Mouse (Mus musculus): ENCODE measurements around the gene Gm43064. TPM values are rescaled to one million over a fixed set of nuclear protein-coding genes. Genes with fewer than 3 reads are reported as not detected.

Gm43064 gene
- total RNA-seq, 1 experiment = 0.76 TPM

GRCm38 (mm10) chr3:103773508-103773907 is 35.9 kb upstream of the Gm43064 start:
- no peaks in the 10 kb centered on the region for H3K9me3 ChIP-seq (ENCODE audit: control insufficient read depth, insufficient read depth, low read depth, low read length)
- DNase-seq (ENCODE audit: low read depth, low spot score) = no peak
- no peak overlapping the region for H3K27ac ChIP-seq (ENCODE audit: insufficient read depth, low read depth, low read length, poor library complexity, severe bottlenecking)
- no peak overlapping the region for H3K9ac ChIP-seq (ENCODE audit: insufficient read depth, low read depth, low read length, poor library complexity, severe bottlenecking)
- H3K36me3 ChIP-seq (ENCODE audit: control insufficient read depth, insufficient read depth, low read length, poor library complexity, severe bottlenecking) = peaks cover 2% of the 10 kb centered on the region; the same call in 1 of the 2 replicates
- peaks cover 4% of the 10 kb centered on the region in 2 experiments for H3K4me1 ChIP-seq (ENCODE audit: control insufficient read depth in 2 of 2, insufficient read depth in 2 of 2, low read length in 2 of 2, poor library complexity in 1 of 2)
- TF ChIP-seq ZNF384 (IDR thresholded peaks at IDR 0.05; ENCODE audit: low read depth, low read length) (no peak), CHD2 (IDR thresholded peaks at IDR 0.05; ENCODE audit: low read depth, low read length) (no peak), MAFK (IDR thresholded peaks at IDR 0.05; ENCODE audit: insufficient read depth, low read depth, low read length) (no peak), ZC3H11A (IDR thresholded peaks at IDR 0.05; ENCODE audit: borderline replicate concordance, low read depth, low read length) (no peak), HCFC1 (IDR thresholded peaks at IDR 0.05; ENCODE audit: borderline replicate concordance, insufficient read depth, low read length) (no peak)
- H3K4me3 ChIP-seq (ENCODE audit: insufficient read depth in 1 of 2, low read depth in 1 of 2, low read length in 2 of 2, poor library complexity in 1 of 2, severe bottlenecking in 1 of 2) = no peak overlapping the region
- in situ Hi-C loops (cut with MboI; ENCODE audit: low sequenced_read_pairs in 2 of 2, unreplicated experiment in 2 of 2) = no loop called here

- H3K36me3 ChIP-seq (ENCODE audit: control insufficient read depth, insufficient read depth, low read length, poor library complexity, severe bottlenecking) = peaks cover 2% of the 10 kb centered on the region; the same call in 1 of the 2 replicates
- TF ChIP-seq MAFK (IDR thresholded peaks at IDR 0.05; ENCODE audit: insufficient read depth, low read depth, low read length) = no peak
- TF ChIP-seq ZNF384 (IDR thresholded peaks at IDR 0.05; ENCODE audit: low read depth, low read length) = no peak
- TF ChIP-seq ZC3H11A (IDR thresholded peaks at IDR 0.05; ENCODE audit: borderline replicate concordance, low read depth, low read length) = no peak
- no peak for TF ChIP-seq HCFC1 (IDR thresholded peaks at IDR 0.05; ENCODE audit: borderline replicate concordance, insufficient read depth, low read length)
- no peak for TF ChIP-seq CHD2 (IDR thresholded peaks at IDR 0.05; ENCODE audit: low read depth, low read length)
- H3K9ac ChIP-seq (ENCODE audit: insufficient read depth, low read depth, low read length, poor library complexity, severe bottlenecking) = no peak overlapping the region; the same call in 1 of the 2 replicates
- in situ Hi-C loops (cut with MboI; ENCODE audit: low sequenced_read_pairs in 2 of 2, unreplicated experiment in 2 of 2) = no loop called here
- DNase-seq (ENCODE audit: low read depth, low spot score) = no peak
- no peak overlapping the region for H3K27ac ChIP-seq (ENCODE audit: insufficient read depth, low read depth, low read length, poor library complexity, severe bottlenecking)
- H3K4me3 ChIP-seq (ENCODE audit: insufficient read depth in 1 of 2, low read depth in 1 of 2, low read length in 2 of 2, poor library complexity in 1 of 2, severe bottlenecking in 1 of 2) = no peak overlapping the region
- peaks cover 4% of the 10 kb centered on the region in 2 experiments for H3K4me1 ChIP-seq (ENCODE audit: control insufficient read depth in 2 of 2, insufficient read depth in 2 of 2, low read length in 2 of 2, poor library complexity in 1 of 2)
- no peaks in the 10 kb centered on the region for H3K9me3 ChIP-seq (ENCODE audit: control insufficient read depth, insufficient read depth, low read depth, low read length)
Observed at GRCm38 (mm10) chr3:103774009-103774408, 35.4 kb upstream of the Gm43064 start.

GRCm38 (mm10) chr3:103777940-103778339 is 31.4 kb upstream of the Gm43064 start:
- no peak for TF ChIP-seq ZC3H11A (IDR thresholded peaks at IDR 0.05; ENCODE audit: borderline replicate concordance, low read depth, low read length)
- no peak for TF ChIP-seq CHD2 (IDR thresholded peaks at IDR 0.05; ENCODE audit: low read depth, low read length)
- no peak for TF ChIP-seq HCFC1 (IDR thresholded peaks at IDR 0.05; ENCODE audit: borderline replicate concordance, insufficient read depth, low read length)
- TF ChIP-seq MAFK (IDR thresholded peaks at IDR 0.05; ENCODE audit: insufficient read depth, low read depth, low read length) = no peak
- TF ChIP-seq ZNF384 (IDR thresholded peaks at IDR 0.05; ENCODE audit: low read depth, low read length) = no peak
- no peak overlapping the region for H3K9ac ChIP-seq (ENCODE audit: insufficient read depth, low read depth, low read length, poor library complexity, severe bottlenecking)
- in situ Hi-C loops (cut with MboI; ENCODE audit: low sequenced_read_pairs in 2 of 2, unreplicated experiment in 2 of 2) = no loop called here
- peaks cover 2% of the 10 kb centered on the region; the same call in 1 of the 2 replicates for H3K36me3 ChIP-seq (ENCODE audit: control insufficient read depth, insufficient read depth, low read length, poor library complexity, severe bottlenecking)
- no peak overlapping the region for H3K27ac ChIP-seq (ENCODE audit: insufficient read depth, low read depth, low read length, poor library complexity, severe bottlenecking)
- no peak for DNase-seq (ENCODE audit: low read depth, low spot score)
- H3K4me1 ChIP-seq (ENCODE audit: control insufficient read depth in 2 of 2, insufficient read depth in 2 of 2, low read length in 2 of 2, poor library complexity in 1 of 2) = peaks cover 0 to 2% of the 10 kb centered on the region in 2 experiments; a peak in 3 of 4 replicates
- H3K4me3 ChIP-seq (ENCODE audit: insufficient read depth in 1 of 2, low read depth in 1 of 2, low read length in 2 of 2, poor library complexity in 1 of 2, severe bottlenecking in 1 of 2) = no peak overlapping the region
- no peaks in the 10 kb centered on the region for H3K9me3 ChIP-seq (ENCODE audit: control insufficient read depth, insufficient read depth, low read depth, low read length)

DNA sequence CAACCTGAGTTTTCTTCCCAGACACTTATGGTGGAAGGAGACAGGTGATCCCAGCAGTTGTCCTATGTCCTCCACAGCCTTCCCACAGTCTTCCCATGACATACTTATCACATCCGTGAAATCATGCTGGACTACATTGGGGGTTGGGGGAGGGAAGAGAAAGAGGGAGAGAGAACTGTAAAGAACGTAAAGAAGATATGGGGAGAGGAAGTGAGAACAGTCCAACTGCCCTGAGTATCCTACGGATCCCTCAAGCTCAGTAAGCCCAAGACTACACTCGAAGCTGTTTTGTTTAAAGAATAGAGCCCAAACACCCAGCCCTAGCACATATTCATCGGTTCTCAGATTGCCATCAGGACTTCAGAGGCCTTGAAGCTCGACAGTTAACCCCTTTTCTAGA is 30.7 kb upstream of the Gm43064 start:
- TF ChIP-seq CHD2 (IDR thresholded peaks at IDR 0.05; ENCODE audit: low read depth, low read length) (no peak), MAFK (IDR thresholded peaks at IDR 0.05; ENCODE audit: insufficient read depth, low read depth, low read length) (no peak), ZNF384 (IDR thresholded peaks at IDR 0.05; ENCODE audit: low read depth, low read length) (no peak), HCFC1 (IDR thresholded peaks at IDR 0.05; ENCODE audit: borderline replicate concordance, insufficient read depth, low read length) (no peak), ZC3H11A (IDR thresholded peaks at IDR 0.05; ENCODE audit: borderline replicate concordance, low read depth, low read length) (no peak)
- H3K4me3 ChIP-seq (ENCODE audit: insufficient read depth in 1 of 2, low read depth in 1 of 2, low read length in 2 of 2, poor library complexity in 1 of 2, severe bottlenecking in 1 of 2) = no peak overlapping the region
- H3K4me1 ChIP-seq (ENCODE audit: control insufficient read depth in 2 of 2, insufficient read depth in 2 of 2, low read length in 2 of 2, poor library complexity in 1 of 2) = no peaks in the 10 kb centered on the region; a peak in 2 of 4 replicates
- H3K36me3 ChIP-seq (ENCODE audit: control insufficient read depth, insufficient read depth, low read length, poor library complexity, severe bottlenecking) = peaks cover 2% of the 10 kb centered on the region; the same call in 1 of the 2 replicates
- in situ Hi-C loops (cut with MboI; ENCODE audit: low sequenced_read_pairs in 2 of 2, unreplicated experiment in 2 of 2) = no loop called here
- no peak for DNase-seq (ENCODE audit: low read depth, low spot score)
- H3K9me3 ChIP-seq (ENCODE audit: control insufficient read depth, insufficient read depth, low read depth, low read length) = no peaks in the 10 kb centered on the region
- H3K27ac ChIP-seq (ENCODE audit: insufficient read depth, low read depth, low read length, poor library complexity, severe bottlenecking) = no peak overlapping the region
- H3K9ac ChIP-seq (ENCODE audit: insufficient read depth, low read depth, low read length, poor library complexity, severe bottlenecking) = no peak overlapping the region
